Mouse (Mus musculus): ENCODE data around the gene Pde9a.
"Not testable (repeated sequence)": the region's sequence is repeated elsewhere in the genome, so short reads cannot be mapped to it uniquely, and the experiment has no call there.

Gene Pde9a

DNA sequence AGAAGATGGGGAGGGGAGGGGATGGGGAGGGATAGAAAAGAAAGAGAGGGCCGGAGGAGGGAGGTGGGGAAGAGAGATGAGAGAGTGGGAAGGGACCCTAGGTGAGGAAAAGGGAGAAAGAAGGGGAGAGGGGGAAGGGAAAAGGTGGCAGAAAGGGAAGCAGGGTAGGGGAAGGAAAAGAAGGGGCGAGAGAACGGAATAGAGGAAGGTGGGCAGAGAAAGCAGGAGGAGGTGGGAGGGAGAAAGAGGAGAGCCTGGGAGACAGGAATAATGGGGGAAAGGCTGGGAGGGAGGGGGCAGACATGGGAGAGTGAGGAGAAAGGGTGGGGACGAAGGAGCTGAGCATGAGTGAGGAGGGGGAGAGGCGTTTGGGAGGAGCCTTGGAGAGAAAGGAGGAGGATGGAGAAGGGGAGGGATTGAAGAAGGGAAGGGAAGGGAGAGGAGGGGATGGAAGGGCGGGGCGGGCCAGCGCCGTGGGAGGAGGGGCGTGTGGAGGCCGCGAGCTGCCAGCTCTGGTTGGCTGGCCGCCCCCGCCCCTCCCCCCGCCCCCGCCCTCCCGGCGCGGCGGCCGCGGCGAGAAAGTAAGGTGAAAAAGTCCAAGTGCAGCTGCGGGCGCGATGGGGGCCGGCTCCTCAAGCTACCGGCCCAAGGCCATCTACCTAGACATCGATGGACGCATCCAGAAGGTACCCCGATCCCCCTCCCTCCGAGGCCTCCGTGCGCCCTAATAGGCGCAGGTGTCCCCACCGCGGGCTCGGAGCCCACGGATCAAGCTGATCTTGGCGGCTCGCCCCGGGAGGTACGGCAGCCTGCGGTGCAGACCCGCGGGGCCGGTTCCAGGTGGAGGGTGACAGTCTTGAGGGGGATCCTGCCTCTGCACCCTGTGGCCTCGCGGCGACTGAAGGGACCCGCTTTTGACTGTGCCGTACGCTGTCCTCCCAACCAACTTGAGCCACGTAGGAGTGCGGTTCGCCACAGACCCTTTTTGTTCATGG lies at the start of gene Pde9a:
Gene Pde9a, plus strand, starts transcription at position 540 of the 995 bp plus-strand sequence.
- peak; percentile 52 to 55 for DNase-seq (ENCODE audit: low spot score in 2 of 2)

GRCm38 (mm10) chr17:31339769-31340168 lies 46.2 kb upstream of the Pde9a start:
- no peak for DNase-seq (ENCODE audit: low spot score in 2 of 2)

- no peak for DNase-seq (ENCODE audit: low spot score in 2 of 2)
Observed at GRCm38 (mm10) chr17:31342191-31342590, 43.8 kb upstream of the Pde9a start.

DNA sequence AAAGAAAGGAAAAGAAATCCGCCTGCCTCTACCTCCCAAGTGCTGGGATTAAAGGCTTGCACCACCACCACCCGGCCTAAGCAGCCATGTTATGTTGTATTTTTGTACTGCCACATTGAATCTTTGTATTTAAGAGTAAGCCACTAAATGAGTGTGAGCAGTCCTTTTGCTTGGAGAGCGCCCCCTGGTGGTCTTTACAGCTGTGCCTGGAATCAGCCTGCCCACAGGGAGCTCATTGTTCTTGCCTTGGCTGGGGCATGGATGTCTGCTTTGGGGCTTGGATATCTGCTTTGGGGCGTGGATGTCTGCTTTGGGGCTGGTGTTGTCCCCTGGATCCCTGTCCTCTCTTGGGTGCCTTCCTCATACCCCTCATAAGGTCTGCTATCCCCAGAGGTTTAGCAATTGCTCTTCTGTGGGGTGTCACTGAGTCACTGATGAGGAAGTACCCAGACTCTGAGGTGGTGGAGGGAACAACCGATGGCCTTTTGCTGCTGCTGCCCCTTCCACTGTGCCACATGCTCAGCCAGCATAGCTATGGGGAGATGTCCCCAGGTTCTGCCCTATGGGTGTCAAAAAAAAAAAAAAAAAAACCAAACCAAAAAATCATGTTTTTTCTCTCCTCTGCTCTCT lies 41.7 kb upstream of the Pde9a start:
- peak; percentile 52 to 71 for DNase-seq (ENCODE audit: low spot score in 2 of 2)

GRCm38 (mm10) chr17:31344816-31345215 lies 41.2 kb upstream of the Pde9a start:
- no peak for DNase-seq (ENCODE audit: low spot score in 2 of 2)

GRCm38 (mm10) chr17:31348129-31348528 lies 37.9 kb upstream of the Pde9a start:
- DNase-seq (ENCODE audit: low spot score in 2 of 2) = no peak

DNA sequence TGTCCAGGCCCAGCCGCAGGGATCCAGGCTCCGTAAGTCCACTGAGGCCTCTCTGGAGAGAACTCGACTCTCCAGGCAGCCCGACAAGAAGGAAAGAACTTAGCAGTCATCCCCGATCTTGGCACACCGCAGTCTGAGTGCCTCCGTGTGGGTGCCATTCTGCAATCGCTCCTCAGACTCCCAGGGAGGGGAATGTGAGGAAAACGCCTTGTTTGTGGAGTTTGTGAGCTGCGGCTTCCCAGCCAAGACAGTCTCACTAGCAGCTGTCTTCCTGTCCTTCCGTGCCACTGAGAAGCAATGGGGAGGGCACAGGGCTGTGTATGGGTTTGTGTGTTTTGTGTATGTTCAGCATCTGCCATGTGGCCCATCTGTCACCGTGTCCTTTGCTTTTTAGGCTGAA lies 36.6 kb upstream of the Pde9a start:
- no peak for DNase-seq (ENCODE audit: low spot score in 2 of 2)

DNA sequence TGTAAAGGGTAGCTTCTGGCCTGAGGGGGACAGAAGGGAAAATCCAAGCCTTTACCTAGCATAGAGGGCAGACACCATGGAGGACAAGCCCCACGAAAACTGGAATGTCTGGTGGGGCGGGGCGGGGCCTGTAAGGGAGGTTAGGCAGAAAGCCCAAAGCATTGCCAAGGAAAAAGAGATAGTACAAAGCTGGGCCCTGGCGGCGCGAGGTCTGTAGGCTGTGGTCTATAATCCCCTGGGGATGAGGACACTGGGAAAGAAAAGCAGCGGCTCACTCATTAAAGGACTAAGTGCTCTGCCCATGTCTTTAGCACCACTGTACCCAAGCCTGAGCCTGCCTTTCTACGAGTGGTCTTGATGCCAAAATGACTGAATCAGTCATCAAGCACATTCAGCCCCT lies 34.0 kb upstream of the Pde9a start:
- DNase-seq (ENCODE audit: low spot score in 2 of 2) = no peak

DNA sequence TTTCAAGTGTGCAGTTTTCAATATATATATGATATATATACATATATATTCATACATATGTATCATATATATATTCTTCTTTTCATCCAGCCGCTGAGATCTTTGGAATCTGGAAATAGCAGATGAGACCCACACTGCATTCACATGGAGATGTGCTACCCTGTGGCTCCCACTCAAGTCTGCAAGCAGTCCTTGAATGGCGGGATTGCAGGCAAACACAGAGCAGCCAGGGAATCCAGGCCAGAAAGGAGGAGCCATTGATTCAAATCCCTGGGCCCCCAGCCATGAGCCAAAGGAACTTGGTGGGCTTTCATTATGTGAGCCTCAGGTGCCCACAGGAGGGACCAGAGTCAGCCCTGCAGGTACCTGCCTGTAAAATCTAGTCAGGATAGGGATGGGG lies 32.8 kb upstream of the Pde9a start:
- DNase-seq (ENCODE audit: low spot score in 2 of 2) = no peak

DNA sequence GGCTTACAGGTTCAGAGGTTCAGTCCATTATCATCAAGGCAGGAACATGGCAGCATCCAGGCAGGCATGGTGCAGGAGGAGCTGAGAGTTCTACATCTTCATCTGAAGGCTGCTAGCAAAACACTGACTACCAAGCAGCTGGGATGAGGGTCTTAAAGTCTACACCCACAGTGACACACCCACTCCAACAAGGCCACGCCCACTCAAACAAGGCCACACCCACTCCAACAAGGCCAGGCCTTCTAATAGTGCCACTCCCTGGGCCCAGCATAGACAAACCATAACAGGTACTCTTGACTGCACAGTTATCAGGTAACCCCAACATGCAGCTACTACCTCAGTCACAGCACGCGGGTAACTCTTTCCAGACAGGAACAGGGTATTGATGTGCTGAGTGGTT lies 31.3 kb upstream of the Pde9a start:
- DNase-seq (ENCODE audit: low spot score in 2 of 2) = not testable (repeated sequence)

- DNase-seq (ENCODE audit: low spot score in 2 of 2) = no peak
Observed at GRCm38 (mm10) chr17:31355792-31356502, 30.1 kb upstream of the Pde9a start.

DNA sequence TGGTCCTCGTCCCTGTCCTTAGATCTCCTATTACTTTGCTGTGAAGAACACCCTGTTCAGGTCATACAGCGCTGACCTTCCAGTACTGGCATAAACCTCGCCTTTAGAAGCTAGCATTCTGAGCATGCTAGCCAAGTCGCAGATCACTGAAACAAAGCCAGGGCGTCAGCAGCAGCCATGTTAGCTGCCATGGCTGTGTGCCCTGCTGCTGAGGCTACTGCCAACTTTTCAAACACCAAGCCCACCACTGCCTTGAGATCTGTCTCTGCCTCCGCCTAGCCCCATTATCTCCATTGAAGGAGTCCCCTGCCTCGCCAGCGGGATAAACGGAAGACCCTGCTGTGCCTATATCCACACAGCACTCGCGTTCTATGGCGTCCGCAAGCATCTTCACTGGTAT lies 25.4 kb upstream of the Pde9a start:
- no peak for DNase-seq (ENCODE audit: low spot score in 2 of 2)

GRCm38 (mm10) chr17:31365586-31366166 lies 20.3 kb upstream of the Pde9a start:
- DNase-seq (ENCODE audit: low spot score in 2 of 2) = no peak

DNA sequence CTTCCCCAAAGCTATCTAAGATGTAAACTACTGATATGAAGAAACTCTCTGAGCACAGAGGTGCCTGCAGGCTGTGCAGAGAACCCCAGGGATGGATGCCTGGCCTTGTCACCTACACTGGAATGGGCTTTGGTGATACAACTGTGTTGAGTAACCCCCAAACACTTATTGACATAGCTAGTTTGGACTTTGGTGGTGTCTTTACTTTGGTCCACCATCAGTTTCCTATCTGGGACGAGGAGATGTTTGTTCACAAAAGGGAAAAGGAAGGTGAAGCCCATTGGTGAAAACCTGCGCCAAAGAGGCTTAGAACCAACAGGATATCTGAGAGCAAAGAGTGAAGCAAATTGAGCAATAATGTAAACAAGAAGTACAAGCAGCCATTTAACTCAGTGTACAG lies 15.8 kb upstream of the Pde9a start:
- DNase-seq (ENCODE audit: low spot score in 2 of 2) = no peak

- DNase-seq (ENCODE audit: low spot score in 2 of 2) = no peak
Observed at GRCm38 (mm10) chr17:31370931-31371330, 15.1 kb upstream of the Pde9a start.

DNA sequence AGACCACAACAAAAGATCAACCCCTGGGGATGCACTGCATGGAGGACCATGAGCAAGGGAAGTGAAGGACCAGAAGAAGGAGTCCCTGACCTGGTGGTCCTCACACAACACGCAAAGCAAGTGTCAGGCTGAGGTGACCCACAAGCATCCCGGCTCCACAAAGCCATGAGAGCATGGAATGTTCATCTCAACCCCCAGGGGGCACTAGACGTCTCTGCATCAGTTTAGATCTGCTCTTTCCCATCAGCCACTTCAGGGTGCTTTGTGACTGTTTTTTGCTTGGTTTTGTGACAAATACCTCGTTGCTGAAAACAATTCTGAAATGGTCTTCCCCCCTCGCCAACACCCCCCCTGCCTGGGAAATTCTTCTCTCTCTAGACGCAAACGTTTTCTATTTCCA lies 8.0 kb upstream of the Pde9a start:
- DNase-seq (ENCODE audit: low spot score in 2 of 2) = peak; percentile 50 to 51

DNA sequence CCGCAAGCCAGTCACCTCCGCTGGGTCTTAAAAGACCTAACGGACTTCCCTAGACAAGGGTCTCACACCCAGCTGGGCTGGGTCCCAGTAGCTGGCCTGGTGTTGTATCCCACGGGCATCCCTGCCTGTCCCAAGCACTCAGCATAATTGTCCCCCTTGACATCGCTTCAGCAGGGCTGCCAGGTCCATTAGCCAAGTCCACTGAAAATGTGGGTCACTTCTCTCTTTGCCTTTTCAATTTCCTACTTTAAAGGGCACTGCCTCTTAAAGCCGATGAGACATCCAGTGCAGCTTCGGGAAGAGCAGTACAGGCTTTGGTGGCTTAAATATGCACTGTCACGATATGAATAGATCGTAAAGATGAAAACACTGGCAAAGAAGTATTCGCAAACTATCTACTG lies 7.6 kb upstream of the Pde9a start:
- DNase-seq (ENCODE audit: low spot score in 2 of 2) = no peak

DNA sequence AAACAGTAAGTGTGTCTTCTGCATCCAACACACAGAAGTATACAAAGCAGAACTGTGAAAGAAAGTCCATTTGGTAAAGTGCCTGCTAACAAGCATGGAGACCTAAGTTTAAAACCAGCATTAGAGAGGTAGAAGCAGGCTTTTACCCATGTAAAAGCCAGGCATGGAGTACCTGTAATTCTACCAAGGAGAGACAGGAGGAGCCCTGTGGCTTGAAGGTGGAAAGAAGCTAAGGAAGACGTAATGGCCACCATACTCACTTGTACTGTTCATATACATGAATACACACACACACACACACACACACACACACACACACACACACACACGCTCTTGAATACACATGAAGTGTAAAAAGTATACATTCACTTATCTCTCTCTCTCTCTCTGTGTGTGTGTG lies 6.9 kb upstream of the Pde9a start:
- no peak for DNase-seq (ENCODE audit: low spot score in 2 of 2)

- no peak for DNase-seq (ENCODE audit: low spot score in 2 of 2)
Observed at GRCm38 (mm10) chr17:31379863-31380262, 6.1 kb upstream of the Pde9a start.

- no peak for DNase-seq (ENCODE audit: low spot score in 2 of 2)
Observed at GRCm38 (mm10) chr17:31383320-31383719, 2.7 kb upstream of the Pde9a start.

DNA sequence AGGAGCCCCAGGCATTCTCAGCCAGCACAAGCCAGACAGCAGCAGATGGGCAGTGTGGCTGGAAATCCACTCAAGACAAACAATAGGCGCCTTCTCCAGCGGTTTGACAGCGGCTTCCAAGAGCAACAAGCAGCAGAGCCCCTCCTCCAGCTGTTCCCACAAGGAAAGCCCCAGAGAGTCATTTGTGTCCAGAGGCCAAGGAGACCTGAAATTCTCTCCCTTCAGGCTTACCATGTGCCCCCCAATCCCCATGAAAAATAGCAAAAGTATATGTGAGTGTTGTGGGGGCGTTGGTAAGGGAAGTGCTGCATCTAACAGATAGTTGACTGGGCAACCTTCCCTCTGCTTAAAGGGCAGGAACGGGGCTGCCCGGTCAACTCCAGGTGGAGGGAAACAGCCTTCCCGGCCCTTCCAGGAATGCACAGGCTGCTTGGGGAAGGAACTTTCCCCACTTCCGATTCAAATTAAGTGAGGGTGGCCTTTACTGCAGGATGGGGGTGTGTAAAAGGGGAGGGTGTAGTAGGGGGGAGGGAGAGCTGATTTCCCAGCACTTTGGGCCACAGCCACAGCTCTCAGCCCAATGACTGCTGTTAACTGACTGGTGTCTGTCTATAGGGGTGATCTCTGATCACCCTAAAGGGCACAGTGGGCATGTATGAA lies 912 bp upstream of the Pde9a start:
- DNase-seq (ENCODE audit: low spot score in 2 of 2) = no peak
